Mouse (Mus musculus) gastrocnemius, postnatal 14 days (tissue): ENCODE measurements at regions not wholly inside any gene's neighbourhood (a gene's known extent, or its start where the extent isn't known, plus 50 kb on each side); places are given as distances from the start of the nearest gene placed in this dataset.
A peak's percentile ranks its signal among the peaks of the same experiment; 100 is the strongest.

Experiments used
- DNase-seq: peaks from one replicate; pipeline ENCODE4 v3.0.0; 2021; ENCODE audit warnings: mixed read lengths
- intact Hi-C: fragments of 180-260 bp; cut with DNase I; formaldehyde crosslinking; loops from one replicate; pipeline ENCODE4 v1.15.1; 2025; ENCODE audit warnings: low total_unique reads

DNA sequence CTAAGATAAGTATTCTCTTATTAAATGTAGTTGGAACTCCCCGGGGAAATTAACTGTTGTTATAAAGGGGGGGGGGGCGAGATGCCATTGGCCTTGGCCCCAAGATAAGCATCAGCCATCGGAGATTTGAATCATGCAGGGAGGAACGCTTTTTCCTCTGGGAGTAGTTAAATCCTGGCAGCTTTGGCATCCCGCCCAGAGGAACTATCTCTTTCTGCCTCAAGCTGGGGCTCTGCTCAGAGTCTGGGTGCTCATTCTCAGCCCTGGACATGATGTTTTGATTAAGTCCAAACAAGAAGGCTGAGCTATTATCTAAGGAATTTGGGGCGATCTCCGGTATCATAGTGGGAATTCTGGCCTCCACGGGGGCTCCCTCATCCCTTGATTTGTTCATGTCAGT lies 89.4 kb upstream of the Cox10 start:
- peak; percentile 14 for DNase-seq
- intact Hi-C loops = no loop called here

DNA sequence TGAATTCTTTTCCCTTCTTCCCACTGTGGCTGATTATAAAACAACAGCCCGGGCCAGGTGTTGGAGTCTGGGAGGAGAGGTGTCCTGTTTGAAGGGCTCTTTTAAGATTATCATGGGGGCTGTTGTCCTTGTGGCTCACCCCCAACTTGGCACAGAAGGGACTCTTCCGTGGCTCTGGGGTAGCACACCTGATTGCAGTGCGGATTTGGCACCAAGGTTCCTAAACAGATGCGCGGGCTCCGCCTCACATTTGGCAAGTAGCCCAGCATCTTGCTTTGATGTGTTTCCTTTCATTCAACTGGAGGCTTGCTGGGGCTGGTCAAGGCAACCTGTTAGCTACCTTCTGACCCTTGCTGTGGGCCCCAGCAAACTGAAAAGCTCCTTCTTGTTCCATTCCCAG lies 85.5 kb upstream of the Cox10 start:
- no peak for DNase-seq
- intact Hi-C loops = no loop called here

DNA sequence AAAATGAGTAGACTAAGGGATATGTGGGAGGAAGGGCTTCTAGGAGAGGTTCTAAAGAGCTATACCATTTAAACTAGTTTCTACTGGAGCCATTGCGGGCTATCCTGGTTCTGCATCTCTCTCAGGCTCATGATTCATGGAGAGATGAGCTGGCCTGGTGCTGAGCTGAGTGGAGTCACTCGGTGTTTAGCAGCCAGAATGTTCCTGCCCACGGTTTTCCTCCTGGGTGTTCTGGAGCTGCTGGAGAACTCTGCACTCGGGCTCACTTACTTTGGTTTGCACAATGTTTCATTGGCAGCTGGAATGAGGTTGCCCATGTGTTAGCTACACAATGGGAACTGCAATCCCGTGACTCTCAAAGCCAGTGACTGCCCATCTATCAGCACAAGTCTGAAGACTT lies 79.0 kb upstream of the Cox10 start:
- DNase-seq = no peak
- intact Hi-C loops = no loop called here

DNA sequence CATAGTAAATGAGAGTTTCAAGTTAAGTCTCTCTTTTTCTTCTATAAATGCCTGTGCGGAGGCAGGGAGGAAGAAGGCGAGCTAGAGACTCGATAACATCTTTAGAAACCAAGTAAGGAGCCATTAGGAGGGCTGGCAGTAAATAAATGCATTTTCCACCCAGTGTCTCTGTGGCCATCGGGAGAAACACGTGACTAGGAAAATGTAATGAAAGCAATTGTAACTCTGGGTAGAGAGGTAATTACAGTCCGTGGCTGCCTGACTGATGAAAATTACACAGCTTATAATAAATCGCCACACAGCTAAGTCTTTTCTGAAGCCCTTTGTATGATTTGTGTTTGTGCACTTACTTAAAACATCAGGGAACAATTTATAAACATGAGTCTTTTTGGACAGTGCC lies 77.4 kb upstream of the Cox10 start:
- DNase-seq = no peak
- intact Hi-C loops = no loop called here

DNA sequence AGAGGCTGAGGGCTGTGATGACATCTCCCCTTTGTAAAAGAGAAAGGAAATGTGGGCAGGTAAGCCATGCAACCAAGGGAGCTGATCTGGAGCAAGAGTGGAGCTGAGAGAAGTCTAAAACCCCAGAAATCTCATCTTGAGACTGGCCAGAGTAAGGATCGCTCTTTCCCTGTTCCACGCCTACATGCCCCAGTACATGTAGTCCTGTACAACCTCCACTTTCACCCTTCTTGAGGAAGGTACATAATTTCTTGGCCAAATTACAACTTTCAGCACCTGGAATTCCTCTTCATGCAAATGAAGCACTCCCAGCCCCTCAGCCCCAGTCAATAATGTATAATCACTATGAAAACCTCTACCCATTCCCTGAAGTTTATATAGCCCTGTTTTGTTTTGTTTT lies 60.2 kb upstream of the Cox10 start:
- no peak for DNase-seq
- intact Hi-C loops = no loop called here

DNA sequence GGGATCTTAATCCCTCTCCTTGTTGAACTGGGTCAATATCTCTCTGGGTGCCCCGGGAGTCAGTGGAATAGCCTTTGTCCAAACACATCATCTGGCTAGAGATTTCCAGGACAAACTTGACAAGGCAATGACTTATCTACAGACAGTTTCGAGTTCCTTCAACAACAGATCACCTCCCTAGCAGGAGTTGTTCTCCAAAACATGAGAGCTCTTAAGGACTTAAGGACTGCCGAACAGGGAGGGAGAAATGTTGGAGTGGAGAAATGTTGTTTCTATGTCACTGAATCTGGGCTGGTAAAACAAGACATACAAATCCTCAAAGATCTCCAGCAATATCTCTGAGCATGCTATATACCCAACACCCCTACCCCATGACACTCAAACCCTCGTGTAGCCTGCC lies 59.7 kb upstream of the Cox10 start:
- no peak for DNase-seq
- intact Hi-C loops = no loop called here

DNA sequence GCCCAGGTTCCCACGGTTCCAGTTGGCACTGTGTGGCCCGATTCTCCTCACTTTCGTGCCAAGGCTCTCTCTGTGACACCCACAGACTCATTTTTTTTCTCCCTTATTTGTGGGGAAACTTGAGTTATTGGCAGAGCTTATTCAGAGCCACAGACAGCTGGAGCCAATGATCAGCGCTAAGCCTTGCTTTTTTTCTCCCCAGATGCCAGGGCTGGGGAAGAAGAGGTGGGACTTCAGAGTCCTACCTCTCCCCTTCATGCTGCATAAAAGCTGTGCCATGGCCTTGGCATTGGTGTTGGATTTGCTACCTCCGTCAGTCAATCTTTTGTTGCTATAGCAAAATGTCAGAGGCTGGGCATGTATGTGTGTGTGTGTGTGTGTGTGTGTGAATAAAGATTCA lies 56.5 kb upstream of the Cox10 start:
- intact Hi-C loops = no loop called here
- DNase-seq = no peak

DNA sequence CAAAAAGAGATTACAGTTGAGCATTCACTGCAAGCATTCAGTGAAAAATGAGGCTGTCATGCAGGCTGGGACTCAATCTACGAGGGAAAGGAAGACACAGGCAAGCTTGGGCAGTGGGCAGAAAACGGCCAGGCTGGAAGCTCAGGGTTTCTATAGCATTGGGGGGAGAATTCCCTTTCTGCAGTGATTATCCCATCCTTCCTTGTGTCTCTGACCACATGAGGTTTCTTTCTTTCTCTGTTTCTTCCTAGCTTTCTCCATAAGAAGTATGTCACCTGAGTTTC lies 56.0 kb upstream of the Cox10 start:
- DNase-seq = no peak
- intact Hi-C loops = no loop called here

DNA sequence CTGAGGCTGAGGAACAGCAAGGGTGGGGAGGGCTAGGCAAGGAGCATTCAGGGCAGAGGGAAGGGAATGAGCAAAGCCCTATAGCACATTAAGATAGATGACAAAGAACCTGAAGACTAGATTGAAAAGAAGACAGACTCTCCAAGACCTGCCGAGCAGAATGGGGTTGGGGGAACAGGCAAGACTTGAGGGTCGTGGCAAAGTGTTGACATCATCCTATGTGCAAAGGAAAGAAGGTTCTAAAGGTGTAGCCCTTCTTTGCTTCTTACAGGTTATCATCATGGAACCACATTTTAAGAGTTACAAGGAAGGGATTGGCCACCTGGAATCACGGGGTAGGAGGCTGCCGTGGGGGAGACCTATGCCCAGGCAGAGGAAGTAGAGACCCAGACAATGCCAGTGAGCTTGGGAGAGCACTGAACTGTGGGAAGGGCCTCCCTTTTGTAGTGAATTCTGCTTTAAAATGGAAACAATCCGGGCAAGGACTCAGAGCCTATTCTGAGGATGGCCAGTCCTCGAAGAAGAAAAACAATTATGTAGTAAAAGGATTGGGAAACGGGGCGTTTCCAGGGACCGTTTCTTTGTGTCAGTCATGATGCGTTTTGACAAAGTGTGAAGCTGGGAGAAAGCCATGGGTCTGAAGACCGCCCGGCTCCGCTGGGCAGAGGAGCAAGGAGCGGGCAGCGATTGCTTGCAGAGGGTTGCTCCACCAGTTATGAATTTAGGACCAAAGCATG lies 55.5 kb upstream of the Cox10 start:
- DNase-seq = no peak
- intact Hi-C loops = no loop called here
